Mouse (Mus musculus) spleen, adult 18-20 months (tissue): Measurements from ENCODE around the gene Pttg1.

ENCODE experiments used
- DNase-seq, 2 experiments: peaks; one replicate each; pipeline ENCODE4 v3.0.0; 2022; ENCODE audit warnings: mixed read lengths in 2 of 2

Pttg1 gene

DNA sequence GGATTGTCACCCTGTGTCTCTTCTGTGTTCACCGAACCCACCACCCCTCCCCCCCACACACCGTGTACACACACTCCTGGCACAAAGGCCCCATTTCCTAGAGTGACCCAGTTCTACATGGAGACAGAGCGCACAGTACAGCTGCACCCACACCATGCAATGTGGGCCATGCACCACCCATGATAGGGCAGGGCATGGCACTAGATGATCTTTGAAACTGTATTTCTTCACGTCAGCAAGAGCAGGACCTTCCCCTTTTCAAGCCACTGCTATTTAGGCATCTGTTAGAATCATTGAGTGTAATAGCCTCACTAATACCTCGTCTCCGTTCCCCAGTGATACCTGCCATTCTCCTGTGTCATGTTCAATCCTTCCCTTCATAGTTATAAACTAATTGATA is 51.1 kb downstream of the Pttg1 start:
- DNase-seq: no peak

DNA sequence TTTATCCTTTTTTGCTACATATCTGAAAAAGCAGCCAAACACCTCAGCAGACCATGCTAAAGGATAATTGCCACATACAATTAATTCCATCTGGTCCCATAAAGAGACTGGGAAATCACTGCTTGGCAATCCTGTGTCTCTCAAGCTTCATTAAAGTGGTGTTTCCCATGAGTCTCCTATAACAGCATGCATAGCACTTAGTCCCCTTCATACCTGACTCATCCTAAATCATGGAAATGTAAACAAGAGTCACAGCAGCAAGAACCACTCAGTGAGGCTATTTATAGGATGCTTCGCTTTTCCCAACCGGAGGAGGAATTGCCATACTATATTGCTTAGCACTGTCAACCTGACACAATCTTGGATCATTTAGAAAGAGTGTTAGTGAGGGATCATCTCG is 52.7 kb downstream of the Pttg1 start:
- DNase-seq: no peak

DNA sequence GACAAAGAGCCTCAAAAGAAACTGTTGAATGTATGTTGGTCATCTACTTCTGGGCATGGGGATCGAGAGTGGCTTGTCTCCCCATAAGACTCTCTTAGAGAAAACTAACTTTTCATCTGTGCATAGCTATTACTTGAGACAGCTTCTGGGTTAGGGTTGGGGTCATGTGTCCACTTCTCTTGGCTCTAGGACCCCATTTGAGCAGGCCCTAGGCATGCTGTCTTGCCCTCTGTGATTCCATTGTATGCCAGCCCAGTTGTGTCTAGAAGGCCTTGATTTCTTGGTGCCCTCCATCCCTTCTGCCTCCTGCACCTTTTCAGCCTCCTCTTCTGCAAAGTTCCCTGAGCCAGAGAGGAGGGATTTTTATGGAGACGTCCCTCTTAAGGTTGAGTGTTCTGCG is 54.2 kb downstream of the Pttg1 start:
- DNase-seq: no peak
